Mouse (Mus musculus) thymus, adult 2 months (tissue): ENCODE measurements around the gene Vav3. TPM values are rescaled to one million over a fixed set of nuclear protein-coding genes. Genes with fewer than 3 reads are reported as not detected.

ENCODE experiments used
- DNase-seq: peaks from one replicate; pipeline ENCODE4 v3.0.0; 2021
- H3K27ac ChIP-seq: fragments of 200-500 bp; 2 replicates; pipeline ENCODE4 v1.5.1; 2012; ENCODE audit warnings: low read length, control low read depth; ENCODE audit not compliant: control insufficient read depth, insufficient read depth
- H3K27me3 ChIP-seq: fragments of 200-500 bp; 2 replicates; pipeline ENCODE4 v1.6.1; 2012; ENCODE audit warnings: mild to moderate bottlenecking, low read length, moderate library complexity, mixed read lengths; ENCODE audit not compliant: control insufficient read depth, insufficient read depth
- H3K36me3 ChIP-seq: fragments of 200-500 bp; 2 replicates; pipeline ENCODE4 v1.6.1; 2012; ENCODE audit warnings: mild to moderate bottlenecking, low read length, moderate library complexity; ENCODE audit not compliant: control insufficient read depth, insufficient read depth
- H3K4me1 ChIP-seq: fragments of 200-500 bp; replicated peaks from 2 replicates; pipeline ENCODE4 v1.6.1; 2012; ENCODE audit warnings: low read length; ENCODE audit not compliant: control insufficient read depth, insufficient read depth
- H3K4me3 ChIP-seq: fragments of 200-500 bp; 2 replicates; pipeline ENCODE4 v1.5.1; 2012; ENCODE audit warnings: mild to moderate bottlenecking, low read length, control low read depth, moderate library complexity; ENCODE audit not compliant: control insufficient read depth, insufficient read depth
- CTCF ChIP-seq: fragments of 200-500 bp; IDR thresholded peaks from 2 replicates; pipeline ENCODE4 v1.5.1; 2012; ENCODE audit warnings: mild to moderate bottlenecking, control low read depth, low read length, moderate library complexity, borderline replicate concordance; ENCODE audit not compliant: control insufficient read depth, poor library complexity, insufficient read depth; ENCODE audit errors: extremely low read depth
- POLR2A ChIP-seq: fragments of 200-500 bp; IDR thresholded peaks from 2 replicates; pipeline ENCODE4 v1.6.1; 2012; ENCODE audit warnings: mild to moderate bottlenecking, low read length, control low read depth, moderate library complexity; ENCODE audit not compliant: control insufficient read depth, poor library complexity, insufficient read depth; ENCODE audit errors: extremely low read depth
- WGBS: fragments of 180-500 bp; shearing (Covaris S2); methylation state at CpG from one replicate; pipeline ENCODE4 v1.1.7; 2018; 5-methylcytosine and 5-hydroxymethylcytosine counted together
- polyA plus RNA-seq: library from polyadenylated mRNA; depleted of rRNA; stranded (reverse); fragments of >200 nt; gene quantifications from 2 replicates; pipeline ENCODE4 v1.2.3, GENCODE M21; 2012

Vav3 gene
- polyA plus RNA-seq, 1 experiment = 3.1 TPM

DNA sequence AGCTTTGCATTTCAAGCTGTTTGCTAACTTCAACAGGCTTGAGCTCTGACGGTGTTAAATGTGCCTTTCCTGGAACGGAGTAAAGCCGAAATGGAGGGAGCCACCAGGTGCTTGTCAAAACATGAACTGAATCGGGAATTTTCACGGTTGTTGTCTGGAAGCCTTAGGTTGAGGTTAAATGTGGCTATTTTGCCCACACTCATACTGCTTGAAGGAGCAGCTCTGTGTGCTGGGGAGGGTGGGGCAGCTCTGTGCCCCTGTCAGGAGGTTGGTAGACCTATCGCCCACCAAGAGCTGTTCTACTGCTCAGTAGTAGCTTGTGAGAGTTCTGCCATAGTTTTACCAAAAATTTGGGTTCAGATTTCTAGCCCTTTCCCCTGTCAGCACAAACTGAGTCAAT is 233.7 kb downstream of the Vav3 start:
- TF ChIP-seq CTCF (no peak), POLR2A (no peak)
- no peaks in the 10 kb centered on the region for H3K27me3 ChIP-seq
- H3K4me3 ChIP-seq = no peak overlapping the region
- H3K36me3 ChIP-seq = no peaks in the 10 kb centered on the region
- no peaks in the 10 kb centered on the region for H3K4me1 ChIP-seq
- no peak overlapping the region for H3K27ac ChIP-seq
- WGBS = 97% methylated on average over 6 of the region's 6 CpGs
- DNase-seq = no peak

DNA sequence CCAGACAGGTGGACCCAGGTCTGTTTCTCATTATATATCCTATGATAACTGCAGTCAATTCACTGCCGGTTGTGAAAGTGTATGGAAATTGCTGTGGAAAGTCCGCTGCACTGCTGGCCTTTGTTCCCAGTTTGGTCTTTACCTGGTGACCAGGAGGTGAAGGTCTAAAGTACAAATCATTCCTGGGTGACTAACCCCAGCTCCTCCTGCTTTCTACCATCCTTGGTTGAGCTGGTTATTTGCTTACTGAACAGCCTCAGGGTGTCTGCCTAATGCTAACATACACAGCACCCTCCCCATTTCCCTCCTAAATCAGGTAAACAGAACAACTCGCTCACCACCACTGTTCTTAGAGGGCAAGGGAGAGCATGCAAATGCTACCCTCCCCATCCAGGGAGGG is 237.9 kb downstream of the Vav3 start:
- 95% methylated on average over 3 of the region's 3 CpGs for WGBS
- Histone ChIP-seq H3K36me3 (no peaks in the 10 kb centered on the region), H3K27ac (no peak overlapping the region), H3K4me3 (no peak overlapping the region), H3K27me3 (no peaks in the 10 kb centered on the region), H3K4me1 (no peaks in the 10 kb centered on the region)
- DNase-seq = no peak
- no peak for TF ChIP-seq CTCF
- TF ChIP-seq POLR2A = no peak

DNA sequence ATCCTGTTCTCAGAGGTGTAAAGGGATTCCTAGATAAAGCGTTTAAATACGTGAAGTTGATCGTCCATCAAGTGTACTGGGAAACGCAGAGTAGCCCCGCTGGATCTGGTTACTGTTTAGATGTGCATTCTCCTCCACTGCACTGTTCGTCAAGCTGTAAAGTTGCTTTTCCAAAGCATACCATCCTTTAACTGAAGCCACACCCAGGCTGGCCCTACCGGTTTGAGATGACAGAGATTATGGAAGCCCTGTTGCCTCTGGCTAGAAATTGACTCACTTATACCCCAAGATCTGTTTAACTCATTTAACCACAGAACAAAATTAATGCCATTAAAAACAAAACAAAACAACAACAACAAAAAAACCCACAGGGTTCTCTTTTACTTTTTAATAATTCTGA is 238.5 kb downstream of the Vav3 start:
- H3K27me3 ChIP-seq = no peaks in the 10 kb centered on the region
- TF ChIP-seq POLR2A = no peak
- TF ChIP-seq CTCF = no peak
- no peak for DNase-seq
- WGBS = 93% methylated on average over 7 of the region's 7 CpGs
- no peaks in the 10 kb centered on the region for H3K4me1 ChIP-seq
- H3K36me3 ChIP-seq = no peaks in the 10 kb centered on the region
- H3K27ac ChIP-seq = no peak overlapping the region
- no peak overlapping the region for H3K4me3 ChIP-seq

DNA sequence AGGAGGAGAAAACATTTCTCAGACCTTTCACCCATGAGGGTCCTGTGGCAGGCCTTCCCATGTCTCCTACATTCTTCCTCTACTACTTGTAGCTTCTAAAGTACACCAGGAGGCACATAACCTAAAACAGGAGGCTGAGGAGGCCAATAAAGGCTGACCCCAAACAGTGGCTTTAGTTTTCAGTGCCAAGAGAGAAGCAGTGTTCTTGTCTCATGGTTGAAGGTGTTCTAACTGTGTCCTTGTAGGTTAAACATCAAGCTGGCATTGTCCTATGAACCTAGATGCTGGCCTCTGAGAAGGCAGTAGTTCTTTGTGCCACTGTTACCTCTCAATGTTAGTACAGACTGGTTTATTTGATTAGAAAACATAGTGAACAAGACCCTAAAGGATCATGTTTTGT is 245.5 kb downstream of the Vav3 start:
- no peaks in the 10 kb centered on the region for H3K36me3 ChIP-seq
- no peak overlapping the region for H3K27ac ChIP-seq
- DNase-seq = no peak
- TF ChIP-seq POLR2A = no peak
- no peak for TF ChIP-seq CTCF
- no peaks in the 10 kb centered on the region for H3K4me1 ChIP-seq
- no peaks in the 10 kb centered on the region for H3K27me3 ChIP-seq
- no peak overlapping the region for H3K4me3 ChIP-seq

DNA sequence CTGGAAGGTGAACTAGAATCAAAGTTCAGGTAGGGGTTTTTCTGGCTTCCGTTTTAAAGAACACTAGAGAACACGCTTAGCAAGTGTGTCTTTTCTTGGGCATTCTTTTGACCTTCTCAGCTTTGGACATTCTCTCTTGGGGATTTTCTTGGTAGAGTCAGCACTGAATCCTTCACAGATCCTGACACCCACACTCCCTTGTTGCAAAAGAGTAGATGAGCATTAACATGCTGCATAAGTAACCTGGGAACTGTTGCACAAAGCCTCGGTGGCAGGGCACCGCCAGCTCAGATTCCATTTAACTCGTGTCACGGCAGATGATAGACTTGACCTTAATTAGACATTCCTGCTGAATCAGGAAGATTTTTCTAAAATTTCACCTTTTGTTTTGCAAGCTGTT is 252.5 kb downstream of the Vav3 start:
- Histone ChIP-seq H3K4me1 (no peaks in the 10 kb centered on the region), H3K36me3 (no peaks in the 10 kb centered on the region), H3K27me3 (no peaks in the 10 kb centered on the region), H3K4me3 (no peak overlapping the region), H3K27ac (no peak overlapping the region)
- no peak for DNase-seq
- WGBS = 95% methylated on average over 6 of the region's 6 CpGs
- TF ChIP-seq POLR2A (no peak), CTCF (no peak)

DNA sequence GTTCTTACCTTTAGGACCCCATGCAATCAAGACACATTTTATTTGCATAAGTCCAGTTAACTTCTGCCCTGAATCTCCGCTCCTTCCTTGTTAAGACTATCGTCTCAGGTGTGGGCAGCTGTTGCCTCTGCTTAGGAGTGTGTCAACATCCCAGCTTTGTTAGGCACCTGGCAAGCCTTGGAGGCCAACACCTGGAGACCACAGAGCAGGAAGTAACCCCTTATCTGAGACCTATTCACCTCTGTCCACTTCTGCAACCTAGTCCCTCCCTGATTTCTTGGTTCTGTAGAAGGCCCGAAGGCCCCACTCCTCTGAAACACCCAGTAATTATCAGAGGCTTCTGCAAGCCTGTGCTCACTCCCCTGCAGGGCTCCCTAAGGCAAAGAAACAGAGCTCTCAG is 255.6 kb downstream of the Vav3 start:
- H3K4me1 ChIP-seq = no peaks in the 10 kb centered on the region
- TF ChIP-seq CTCF (no peak), POLR2A (no peak)
- no peak for DNase-seq
- H3K4me3 ChIP-seq = no peak overlapping the region
- H3K27ac ChIP-seq = no peak overlapping the region
- 94% methylated on average over 3 of the region's 3 CpGs for WGBS
- H3K27me3 ChIP-seq = no peaks in the 10 kb centered on the region
- no peaks in the 10 kb centered on the region for H3K36me3 ChIP-seq

DNA sequence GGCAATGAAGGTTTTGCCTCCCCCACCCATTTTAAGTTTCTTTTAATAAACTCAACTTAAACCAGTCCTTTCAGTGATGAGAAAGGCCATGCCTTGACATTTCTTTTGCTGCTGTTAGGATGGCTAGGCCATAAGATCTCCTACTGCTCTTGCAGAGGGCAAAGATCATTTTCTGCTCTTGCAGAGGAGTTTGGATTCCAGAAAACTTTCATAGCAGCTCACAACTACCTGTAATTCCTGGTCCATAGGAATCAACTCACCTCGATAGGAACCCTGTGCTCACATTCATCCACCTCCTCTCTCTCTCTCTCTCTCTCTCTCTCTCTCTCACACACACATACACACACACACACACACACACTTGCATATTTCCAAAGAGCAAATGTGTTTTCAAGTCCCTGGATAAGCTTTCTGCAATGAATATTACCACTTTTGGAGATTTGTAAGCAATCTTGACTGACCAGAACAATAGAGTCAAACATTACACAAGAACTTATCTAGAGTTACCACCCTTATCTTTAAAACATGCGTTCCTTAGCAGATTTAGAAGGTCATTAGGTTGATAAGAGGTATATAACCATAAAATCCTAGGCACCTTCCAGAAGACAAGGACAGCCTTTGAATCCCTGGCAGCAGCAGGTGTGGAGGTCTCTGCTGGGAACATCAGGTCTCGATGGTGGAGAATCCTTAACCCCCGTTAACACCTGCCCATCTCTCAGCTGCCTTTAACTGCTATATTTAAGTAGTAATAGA is 260.4 kb downstream of the Vav3 start:
- Histone ChIP-seq H3K4me1 (no peaks in the 10 kb centered on the region), H3K36me3 (no peaks in the 10 kb centered on the region), H3K27ac (no peak overlapping the region), H3K27me3 (no peaks in the 10 kb centered on the region), H3K4me3 (no peak overlapping the region)
- no peak for DNase-seq
- 97% methylated on average over 4 of the region's 4 CpGs for WGBS
- TF ChIP-seq POLR2A = no peak
- TF ChIP-seq CTCF = no peak

DNA sequence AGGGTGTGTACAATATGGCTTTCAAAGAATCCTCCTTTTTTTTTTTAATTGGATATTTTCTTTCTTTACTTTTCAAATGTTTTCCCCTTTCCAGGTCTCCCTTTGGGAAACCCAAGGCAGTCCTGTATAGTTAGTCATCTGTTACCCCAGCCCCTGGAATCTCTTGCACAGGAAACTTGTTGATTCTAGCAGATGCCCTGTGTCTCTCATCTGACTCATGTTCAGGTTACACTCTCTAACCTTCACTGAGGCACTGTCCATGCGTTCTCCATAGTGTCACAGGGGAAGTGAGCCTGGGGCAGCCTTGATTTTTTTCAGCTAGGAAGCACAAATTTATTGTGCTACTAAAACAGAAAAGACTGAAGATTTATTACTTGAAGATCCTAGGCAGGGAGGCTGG is 262.3 kb downstream of the Vav3 start:
- 88% methylated on average over 1 of the region's 1 CpGs for WGBS

More for the DNA sequence above, 262.3 kb downstream of the Vav3 start:
- H3K4me3 ChIP-seq = no peak overlapping the region
- no peak overlapping the region for H3K27ac ChIP-seq
- DNase-seq = no peak
- no peaks in the 10 kb centered on the region for H3K27me3 ChIP-seq
- H3K4me1 ChIP-seq = no peaks in the 10 kb centered on the region
- TF ChIP-seq CTCF (no peak), POLR2A (no peak)
- no peaks in the 10 kb centered on the region for H3K36me3 ChIP-seq
